Mouse (Mus musculus): ENCODE measurements around the gene Ppp1r3g. TPM values are rescaled to one million over a fixed set of nuclear protein-coding genes. Genes with fewer than 3 reads are reported as not detected.

Ppp1r3g gene
- polyA plus RNA-seq (2014; fragmentation: Nextera tagmentation; extraction: Ambion mirVana): 0.10 and 0.43 TPM in 2 replicates

GRCm38 (mm10) chr13:35958539-35958938 is at the start of gene Ppp1r3g:
Gene Ppp1r3g (plus strand): TSS chr13:35958839.
- ATAC-seq (ENCODE audit: low read depth): no peak
- no peak within 1 kb of the TSS for H3K4me3 ChIP-seq (ENCODE audit: low read depth, low read length)
- H3K27me3 ChIP-seq (ENCODE audit: control insufficient read depth, insufficient read depth, low read length): no peaks in the 10 kb centered on the region
- H3K9me3 ChIP-seq (ENCODE audit: control insufficient read depth, low read length): no peaks in the 10 kb centered on the region
- no peak within 1 kb of the TSS for H3K9ac ChIP-seq (replicated peaks; ENCODE audit: low read depth, low read length)
- WGBS: 93% methylated on average over 1 of the region's 1 CpGs
- H3K27ac ChIP-seq (ENCODE audit: low read depth, low read length): no peak within 1 kb of the TSS
- H3K4me1 ChIP-seq (ENCODE audit: control insufficient read depth, insufficient read depth, low read length): no peaks in the 10 kb centered on the region
- H3K4me2 ChIP-seq (ENCODE audit: low read depth, low read length): no peak within 1 kb of the TSS
- no peaks in the 10 kb centered on the region for H3K36me3 ChIP-seq (ENCODE audit: control insufficient read depth, insufficient read depth, low read length)

- Histone ChIP-seq H3K9ac (replicated peaks; ENCODE audit: low read depth, low read length) (no peak overlapping the region), H3K4me3 (ENCODE audit: low read depth, low read length) (no peak overlapping the region), H3K9me3 (ENCODE audit: control insufficient read depth, low read length) (no peaks in the 10 kb centered on the region), H3K27ac (ENCODE audit: low read depth, low read length) (no peak overlapping the region), H3K36me3 (ENCODE audit: control insufficient read depth, insufficient read depth, low read length) (no peaks in the 10 kb centered on the region), H3K4me1 (ENCODE audit: control insufficient read depth, insufficient read depth, low read length) (no peaks in the 10 kb centered on the region), H3K27me3 (ENCODE audit: control insufficient read depth, insufficient read depth, low read length) (no peaks in the 10 kb centered on the region), H3K4me2 (ENCODE audit: low read depth, low read length) (no peak overlapping the region)
- no peak for ATAC-seq (ENCODE audit: low read depth)
- 97% methylated on average over 1 of the region's 1 CpGs for WGBS
These were observed 47.2 kb upstream of the Ppp1r3g start for GRCm38 (mm10) chr13:35911476-35911875.

- H3K36me3 ChIP-seq (ENCODE audit: control insufficient read depth, insufficient read depth, low read length): no peaks in the 10 kb centered on the region
- H3K4me2 ChIP-seq (ENCODE audit: low read depth, low read length): no peak overlapping the region
- no peak overlapping the region for H3K9ac ChIP-seq (replicated peaks; ENCODE audit: low read depth, low read length)
- no peaks in the 10 kb centered on the region for H3K9me3 ChIP-seq (ENCODE audit: control insufficient read depth, low read length)
- H3K4me1 ChIP-seq (ENCODE audit: control insufficient read depth, insufficient read depth, low read length): no peaks in the 10 kb centered on the region
- H3K27ac ChIP-seq (ENCODE audit: low read depth, low read length): no peak overlapping the region
- no peaks in the 10 kb centered on the region for H3K27me3 ChIP-seq (ENCODE audit: control insufficient read depth, insufficient read depth, low read length)
- WGBS: 88% methylated on average over 2 of the region's 2 CpGs
- H3K4me3 ChIP-seq (ENCODE audit: low read depth, low read length): no peak overlapping the region
- no peak for ATAC-seq (ENCODE audit: low read depth)
These were observed 20.6 kb upstream of the Ppp1r3g start for GRCm38 (mm10) chr13:35937991-35938390.

- H3K9me3 ChIP-seq (ENCODE audit: control insufficient read depth, low read length): no peaks in the 10 kb centered on the region
- H3K27ac ChIP-seq (ENCODE audit: low read depth, low read length): no peak overlapping the region
- no peaks in the 10 kb centered on the region for H3K36me3 ChIP-seq (ENCODE audit: control insufficient read depth, insufficient read depth, low read length)
- H3K9ac ChIP-seq (replicated peaks; ENCODE audit: low read depth, low read length): no peak overlapping the region
- H3K27me3 ChIP-seq (ENCODE audit: control insufficient read depth, insufficient read depth, low read length): no peaks in the 10 kb centered on the region
- no peaks in the 10 kb centered on the region for H3K4me1 ChIP-seq (ENCODE audit: control insufficient read depth, insufficient read depth, low read length)
- no peak overlapping the region for H3K4me2 ChIP-seq (ENCODE audit: low read depth, low read length)
- WGBS: 76% methylated on average over 18 of the region's 18 CpGs
- H3K4me3 ChIP-seq (ENCODE audit: low read depth, low read length): no peak overlapping the region
- no peak for ATAC-seq (ENCODE audit: low read depth)
These were observed 18.6 kb upstream of the Ppp1r3g start for GRCm38 (mm10) chr13:35939871-35940665.

- Histone ChIP-seq H3K4me3 (ENCODE audit: low read depth, low read length) (no peak overlapping the region), H3K9ac (replicated peaks; ENCODE audit: low read depth, low read length) (no peak overlapping the region), H3K4me2 (ENCODE audit: low read depth, low read length) (no peak overlapping the region), H3K9me3 (ENCODE audit: control insufficient read depth, low read length) (no peaks in the 10 kb centered on the region), H3K27ac (ENCODE audit: low read depth, low read length) (no peak overlapping the region), H3K4me1 (ENCODE audit: control insufficient read depth, insufficient read depth, low read length) (no peaks in the 10 kb centered on the region), H3K27me3 (ENCODE audit: control insufficient read depth, insufficient read depth, low read length) (no peaks in the 10 kb centered on the region), H3K36me3 (ENCODE audit: control insufficient read depth, insufficient read depth, low read length) (no peaks in the 10 kb centered on the region)
- ATAC-seq (ENCODE audit: low read depth): no peak
- WGBS: 94% methylated on average over 5 of the region's 5 CpGs
These were observed 17.7 kb upstream of the Ppp1r3g start for GRCm38 (mm10) chr13:35940934-35941333.

GRCm38 (mm10) chr13:35946659-35947353 is 11.8 kb upstream of the Ppp1r3g start:
- H3K27ac ChIP-seq (ENCODE audit: low read depth, low read length): no peak overlapping the region
- no peak overlapping the region for H3K4me3 ChIP-seq (ENCODE audit: low read depth, low read length)
- H3K9me3 ChIP-seq (ENCODE audit: control insufficient read depth, low read length): no peaks in the 10 kb centered on the region
- no peak overlapping the region for H3K4me2 ChIP-seq (ENCODE audit: low read depth, low read length)
- WGBS: 73% methylated on average over 20 of the region's 20 CpGs
- peak; percentile 31; the same call in 1 of the 2 replicates for ATAC-seq (ENCODE audit: low read depth)
- H3K4me1 ChIP-seq (ENCODE audit: control insufficient read depth, insufficient read depth, low read length): no peaks in the 10 kb centered on the region
- no peak overlapping the region for H3K9ac ChIP-seq (replicated peaks; ENCODE audit: low read depth, low read length)
- H3K36me3 ChIP-seq (ENCODE audit: control insufficient read depth, insufficient read depth, low read length): no peaks in the 10 kb centered on the region
- no peaks in the 10 kb centered on the region for H3K27me3 ChIP-seq (ENCODE audit: control insufficient read depth, insufficient read depth, low read length)

- Histone ChIP-seq H3K4me3 (ENCODE audit: low read depth, low read length) (no peak overlapping the region), H3K9me3 (ENCODE audit: control insufficient read depth, low read length) (no peaks in the 10 kb centered on the region), H3K4me1 (ENCODE audit: control insufficient read depth, insufficient read depth, low read length) (no peaks in the 10 kb centered on the region), H3K9ac (replicated peaks; ENCODE audit: low read depth, low read length) (no peak overlapping the region), H3K27ac (ENCODE audit: low read depth, low read length) (no peak overlapping the region), H3K4me2 (ENCODE audit: low read depth, low read length) (no peak overlapping the region), H3K27me3 (ENCODE audit: control insufficient read depth, insufficient read depth, low read length) (no peaks in the 10 kb centered on the region), H3K36me3 (ENCODE audit: control insufficient read depth, insufficient read depth, low read length) (no peaks in the 10 kb centered on the region)
- ATAC-seq (ENCODE audit: low read depth): peak; percentile 65; the same call in 1 of the 2 replicates
- 25% methylated on average over 14 of the region's 14 CpGs for WGBS
These were observed 11.2 kb upstream of the Ppp1r3g start for GRCm38 (mm10) chr13:35947354-35948000.

- Histone ChIP-seq H3K4me3 (ENCODE audit: low read depth, low read length) (no peak overlapping the region), H3K4me1 (ENCODE audit: control insufficient read depth, insufficient read depth, low read length) (no peaks in the 10 kb centered on the region), H3K9me3 (ENCODE audit: control insufficient read depth, low read length) (no peaks in the 10 kb centered on the region), H3K9ac (replicated peaks; ENCODE audit: low read depth, low read length) (no peak overlapping the region), H3K36me3 (ENCODE audit: control insufficient read depth, insufficient read depth, low read length) (no peaks in the 10 kb centered on the region), H3K27me3 (ENCODE audit: control insufficient read depth, insufficient read depth, low read length) (no peaks in the 10 kb centered on the region), H3K4me2 (ENCODE audit: low read depth, low read length) (no peak overlapping the region), H3K27ac (ENCODE audit: low read depth, low read length) (no peak overlapping the region)
- WGBS: 85% methylated on average over 17 of the region's 17 CpGs
- ATAC-seq (ENCODE audit: low read depth): no peak
These were observed 8.7 kb upstream of the Ppp1r3g start for GRCm38 (mm10) chr13:35949814-35950455.

Measured in neural tube, embryonic 14.5 days (tissue).